In genomic region chr7:132859042-132859958, GRCm38 (mm10) we compare ENCODE assay signal across 8 mouse cellular contexts. TPM values are rescaled to one million over a fixed set of nuclear protein-coding genes. Genes with fewer than 3 reads are reported as not detected.
A peak's percentile ranks its signal among the peaks of the same experiment; 100 is the strongest.
DNase-seq lines count a peak whose midpoint lies in the region; ATAC-seq and TF ChIP-seq lines count a peak whose summit lies in the region.

Gene Abraxas2 (plus strand): TSS chr7:132859225.

- peak within 1 kb of the TSS; percentile 98 for H3K4me3 ChIP-seq in heart, embryonic 12.5 days
- H3K4me3 ChIP-seq in kidney, postnatal 0 days (replicated peaks; ENCODE audit: low read depth, low read length): peak within 1 kb of the TSS; percentile 81
- H3K4me3 ChIP-seq in liver, embryonic 11.5 days (ENCODE audit: low read depth, low read length): peak within 1 kb of the TSS; percentile 89
- peak within 1 kb of the TSS; percentile 99 for H3K4me3 ChIP-seq in stomach, embryonic 14.5 days (ENCODE audit: low read depth, low read length)

- H3K36me3 ChIP-seq in heart, embryonic 12.5 days: no peaks in the 10 kb centered on the region
- no peaks in the 10 kb centered on the region for H3K36me3 ChIP-seq in kidney, postnatal 0 days (ENCODE audit: insufficient read depth, low read length)
- H3K36me3 ChIP-seq in liver, embryonic 11.5 days (ENCODE audit: control insufficient read depth, insufficient read depth, low read length): 0 out of 2 replicates have a peak, but pooled peaks cover 2% of the 10 kb centered on the region
- H3K36me3 ChIP-seq in stomach, embryonic 14.5 days (ENCODE audit: control insufficient read depth, insufficient read depth, low read length): no peaks in the 10 kb centered on the region

- H3K27ac ChIP-seq in heart, embryonic 12.5 days (ENCODE audit: poor library complexity, severe bottlenecking): peak within 1 kb of the TSS; percentile 87
- H3K27ac ChIP-seq in kidney, postnatal 0 days: peak within 1 kb of the TSS; percentile 79
- H3K27ac ChIP-seq in liver, embryonic 11.5 days (ENCODE audit: low read depth, low read length): peak within 1 kb of the TSS; percentile 82
- H3K27ac ChIP-seq in stomach, embryonic 14.5 days (ENCODE audit: low read length): peak within 1 kb of the TSS; percentile 79

- no peaks in the 10 kb centered on the region for H3K27me3 ChIP-seq in heart, embryonic 12.5 days (replicated peaks)
- H3K27me3 ChIP-seq in kidney, postnatal 0 days (ENCODE audit: insufficient read depth, low read length): no peaks in the 10 kb centered on the region
- no peaks in the 10 kb centered on the region for H3K27me3 ChIP-seq in liver, embryonic 11.5 days (replicated peaks; ENCODE audit: control insufficient read depth, insufficient read depth, low read length)
- H3K27me3 ChIP-seq in stomach, embryonic 14.5 days (ENCODE audit: control insufficient read depth, insufficient read depth, low read length): no peaks in the 10 kb centered on the region

- under 1% methylated on average over 53 of the region's 53 CpGs for WGBS in heart, embryonic 12.5 days
- under 1% methylated on average over 53 of the region's 53 CpGs for WGBS in kidney, postnatal 0 days
- under 1% methylated on average over 53 of the region's 53 CpGs for WGBS in liver, embryonic 11.5 days
- WGBS in stomach, embryonic 14.5 days: under 1% methylated on average over 52 of the region's 53 CpGs

- H3K4me1 ChIP-seq in heart, embryonic 12.5 days (replicated peaks): peaks cover 8% of the 10 kb centered on the region
- peaks cover 6% of the 10 kb centered on the region; the same call in 1 of the 2 replicates for H3K4me1 ChIP-seq in kidney, postnatal 0 days (replicated peaks; ENCODE audit: insufficient read depth, low read length)
- peaks cover 13% of the 10 kb centered on the region; the same call in 1 of the 2 replicates for H3K4me1 ChIP-seq in liver, embryonic 11.5 days (replicated peaks; ENCODE audit: control insufficient read depth, insufficient read depth, low read length)
- peaks cover 6% of the 10 kb centered on the region; the same call in 1 of the 2 replicates for H3K4me1 ChIP-seq in stomach, embryonic 14.5 days (ENCODE audit: control insufficient read depth, insufficient read depth, low read length)

- TF ChIP-seq CTCF in kidney, postnatal 0 days (IDR thresholded peaks at IDR 0.05; ENCODE audit: low read depth): no peak

- no peaks in the 10 kb centered on the region for H3K9me3 ChIP-seq in heart, embryonic 12.5 days (replicated peaks)
- no peaks in the 10 kb centered on the region for H3K9me3 ChIP-seq in kidney, postnatal 0 days (replicated peaks; ENCODE audit: low read length)
- no peaks in the 10 kb centered on the region for H3K9me3 ChIP-seq in liver, embryonic 11.5 days (ENCODE audit: control insufficient read depth, low read length)
- no peaks in the 10 kb centered on the region for H3K9me3 ChIP-seq in stomach, embryonic 14.5 days (ENCODE audit: control insufficient read depth, low read depth, low read length)

- DNase-seq in CD4-positive helper T cell, adult 2 months (ENCODE audit: low read depth, low spot score): peak; percentile 92
- DNase-seq in brain, embryonic 18.5 days (ENCODE audit: low read depth, low spot score): peak; percentile 84
- peak; percentile 94 for DNase-seq in kidney, postnatal 0 days (ENCODE audit: low spot score)
- peak; percentile 90 for DNase-seq in liver, embryonic 11.5 days (ENCODE audit: low spot score)
- peak; percentile 92 for DNase-seq in naive thymus-derived CD4-positive, alpha-beta T cell, adult 2 months (ENCODE audit: low read depth)

- peak; percentile 99 for ATAC-seq in erythroid progenitor cell, adult 5-6 weeks (replicated peaks; ENCODE audit: low FRiP score, poor library complexity, severe bottlenecking)
- peak; percentile 94 for ATAC-seq in heart, embryonic 12.5 days (ENCODE audit: insufficient number of reproducible peaks, low FRiP score)
- ATAC-seq in kidney, postnatal 0 days (replicated peaks; ENCODE audit: low FRiP score, low read depth): peak; percentile 90
- ATAC-seq in liver, embryonic 11.5 days (replicated peaks; ENCODE audit: low FRiP score): peak; percentile 92
- peak; percentile 94 for ATAC-seq in stomach, embryonic 14.5 days (ENCODE audit: insufficient number of reproducible peaks, insufficient read depth, low FRiP score, low read depth)

- peak within 1 kb of the TSS; percentile 96 for H3K9ac ChIP-seq in heart, embryonic 12.5 days
- H3K9ac ChIP-seq in kidney, postnatal 0 days (ENCODE audit: low read depth, low read length): peak within 1 kb of the TSS; percentile 83
- peak within 1 kb of the TSS; percentile 89 for H3K9ac ChIP-seq in liver, embryonic 11.5 days (ENCODE audit: low read depth, low read length)
- H3K9ac ChIP-seq in stomach, embryonic 14.5 days (replicated peaks; ENCODE audit: low read depth, low read length): peak within 1 kb of the TSS; percentile 84

- peak within 1 kb of the TSS; percentile 85 for H3K4me2 ChIP-seq in heart, embryonic 12.5 days
- H3K4me2 ChIP-seq in kidney, postnatal 0 days (ENCODE audit: low read length): peak within 1 kb of the TSS; percentile 82
- H3K4me2 ChIP-seq in liver, embryonic 11.5 days: peak within 1 kb of the TSS; percentile 71
- H3K4me2 ChIP-seq in stomach, embryonic 14.5 days (replicated peaks; ENCODE audit: low read depth, low read length): peak within 1 kb of the TSS; percentile 85

RNA-seq across cellular contexts. Expression of gene Abraxas2, which starts in this region (rescaled TPM):
- total RNA-seq in erythroid progenitor cell, adult 5-6 weeks (2015; ENCODE audit: low replicate concordance): 8.6 and 17.2 TPM in 2 replicates
- 3.6 and 9.0 TPM in 2 replicates for total RNA-seq in erythroid progenitor cell, adult 5-6 weeks (2017; ENCODE audit: low replicate concordance)
- 26.6 and 27.8 TPM in 2 replicates for polyA plus RNA-seq in heart, embryonic 12.5 days (2016; fragmentation: Nextera tagmentation; extraction: Ambion mirVana)
- 31.1 and 35.5 TPM in 2 replicates for polyA plus RNA-seq in kidney, postnatal 0 days (2015; fragmentation: Nextera tagmentation; extraction: Ambion mirVana)
- 26.9 and 28.5 TPM in 2 replicates for polyA plus RNA-seq in liver, embryonic 11.5 days (2014; fragmentation: Nextera tagmentation; extraction: Ambion mirVana)
- polyA plus RNA-seq in stomach, embryonic 14.5 days (2014; fragmentation: Nextera tagmentation; extraction: Ambion mirVana): 38.0 and 41.4 TPM in 2 replicates

Comparison
In these comparisons a context has a peak if more than half of its experiments do, and no peak if none do; other contexts are left out.
1. Peak in every context shown above with its lines: DNase-seq, ATAC-seq, H3K4me3 ChIP-seq and H3K27ac ChIP-seq.